Mouse (Mus musculus) testis, postnatal 14 days (tissue): ENCODE measurements around the gene Sorcs2.

Source experiments
- DNase-seq: peaks from one replicate; pipeline ENCODE4 v3.0.0; 2021; ENCODE audit warnings: low spot score

Gene Sorcs2

GRCm38 (mm10) chr5:36128513-36128912 lies 269.4 kb downstream of the Sorcs2 start:
- DNase-seq, result no peak

- DNase-seq, result no peak
Measured at GRCm38 (mm10) chr5:36124993-36125392, 272.9 kb downstream of the Sorcs2 start.

GRCm38 (mm10) chr5:36122987-36123386 lies 275.0 kb downstream of the Sorcs2 start:
- no peak for DNase-seq

- DNase-seq, result no peak
Measured at GRCm38 (mm10) chr5:36120931-36121341, 277.0 kb downstream of the Sorcs2 start.

GRCm38 (mm10) chr5:36118061-36118460 lies 279.9 kb downstream of the Sorcs2 start:
- no peak for DNase-seq

- DNase-seq, result no peak
Measured at GRCm38 (mm10) chr5:36115519-36115918, 282.4 kb downstream of the Sorcs2 start.

- DNase-seq, result no peak
Measured at GRCm38 (mm10) chr5:36113696-36114095, 284.2 kb downstream of the Sorcs2 start.

- DNase-seq, result no peak
Measured at GRCm38 (mm10) chr5:36112696-36113095, 285.2 kb downstream of the Sorcs2 start.

GRCm38 (mm10) chr5:36111516-36111915 lies 286.4 kb downstream of the Sorcs2 start:
- DNase-seq, result no peak

- DNase-seq, result no peak
Measured at GRCm38 (mm10) chr5:36108339-36108887, 289.5 kb downstream of the Sorcs2 start.

- DNase-seq, result no peak
Measured at GRCm38 (mm10) chr5:36103483-36103882, 294.5 kb downstream of the Sorcs2 start.

- no peak for DNase-seq
Measured at GRCm38 (mm10) chr5:36101129-36101528, 296.8 kb downstream of the Sorcs2 start.

- no peak for DNase-seq
Measured at GRCm38 (mm10) chr5:36100488-36100887, 297.5 kb downstream of the Sorcs2 start.

GRCm38 (mm10) chr5:36099662-36100061 lies 298.3 kb downstream of the Sorcs2 start:
- no peak for DNase-seq

GRCm38 (mm10) chr5:36096046-36096445 lies 301.9 kb downstream of the Sorcs2 start:
- no peak for DNase-seq

- DNase-seq, result no peak
Measured at GRCm38 (mm10) chr5:36090036-36090435, 307.9 kb downstream of the Sorcs2 start.

GRCm38 (mm10) chr5:36089243-36089642 lies 308.7 kb downstream of the Sorcs2 start:
- DNase-seq, result no peak

GRCm38 (mm10) chr5:36086931-36087330 lies 311.0 kb downstream of the Sorcs2 start:
- no peak for DNase-seq

GRCm38 (mm10) chr5:36085621-36086020 lies 312.3 kb downstream of the Sorcs2 start:
- DNase-seq, result no peak

- no peak for DNase-seq
Measured at GRCm38 (mm10) chr5:36083869-36084565, 313.9 kb downstream of the Sorcs2 start.

- DNase-seq, result no peak
Measured at GRCm38 (mm10) chr5:36081021-36081420, 316.9 kb downstream of the Sorcs2 start.

- no peak for DNase-seq
Measured at GRCm38 (mm10) chr5:36075172-36076074, 322.5 kb downstream of the Sorcs2 start.
